Mouse (Mus musculus) liver, postnatal 0 days (tissue): ENCODE measurements around the gene Rnf7. TPM values are rescaled to one million over a fixed set of nuclear protein-coding genes. Genes with fewer than 3 reads are reported as not detected.
A peak's percentile ranks its signal among the peaks of the same experiment; 100 is the strongest.

ENCODE experiments used
- ATAC-seq: fragments of 200-750 bp; cut with Nextera tagmentation; 2 replicates; pipeline ENCODE4 v1.8.0; 2017; ENCODE audit warnings: mild to moderate bottlenecking, moderate library complexity
- DNase-seq: peaks from one replicate; pipeline ENCODE4 v3.0.0-alpha.2; 2016
- H3K27ac ChIP-seq: fragments of 300-500 bp; sonication (generic); 2 replicates; pipeline ENCODE4 v1.5.1; 2014; ENCODE audit warnings: antibody characterized with exemption, moderate library complexity, mild to moderate bottlenecking, low read depth
- H3K27me3 ChIP-seq: fragments of 300-500 bp; sonication (generic); 2 replicates; pipeline ENCODE4 v1.6.1; 2014; ENCODE audit warnings: low read length, control low read depth, mixed read lengths; ENCODE audit not compliant: insufficient read depth
- H3K36me3 ChIP-seq: fragments of 300-500 bp; sonication (generic); replicated peaks from 2 replicates; pipeline ENCODE4 v1.6.1; 2014; ENCODE audit warnings: mild to moderate bottlenecking, control low read depth, low read length, moderate library complexity, mixed read lengths; ENCODE audit not compliant: insufficient read depth
- H3K4me1 ChIP-seq: fragments of 300-500 bp; sonication (generic); 2 replicates; pipeline ENCODE4 v1.6.1; 2014; ENCODE audit warnings: antibody characterized with exemption, mild to moderate bottlenecking, control low read depth; ENCODE audit not compliant: insufficient read depth
- H3K4me2 ChIP-seq: fragments of 300-500 bp; sonication (generic); 2 replicates; pipeline ENCODE4 v1.6.1; 2014; ENCODE audit warnings: low read depth, mild to moderate bottlenecking, low read length, moderate library complexity, mixed read lengths
- H3K4me3 ChIP-seq: fragments of 300-500 bp; sonication (generic); 2 replicates; pipeline ENCODE4 v1.5.1; 2014; ENCODE audit warnings: low read depth, low read length
- H3K9ac ChIP-seq: fragments of 300-500 bp; sonication (generic); replicated peaks from 2 replicates; pipeline ENCODE4 v1.6.1; 2014; ENCODE audit warnings: mild to moderate bottlenecking, moderate library complexity
- H3K9me3 ChIP-seq: fragments of 300-500 bp; sonication (generic); 2 replicates; pipeline ENCODE4 v1.6.1; 2016; ENCODE audit warnings: mild to moderate bottlenecking, control low read depth, low read length, mixed read lengths
- CTCF ChIP-seq: sonication (generic); IDR thresholded peaks from 2 replicates; pipeline ENCODE4 v1.5.1; 2016; ENCODE audit warnings: antibody characterized with exemption, low read depth
- EP300 ChIP-seq: IDR thresholded peaks from 2 replicates; pipeline ENCODE4 v1.6.1; 2016; ENCODE audit warnings: antibody characterized with exemption, low read depth, mild to moderate bottlenecking
- WGBS: fragments of 180-500 bp; shearing (Covaris S2); extraction: QIAGEN DNeasy Blood & Tissue Kit; methylation state at CpG from one replicate; pipeline ENCODE4 v1.1.7; 2014; ENCODE audit not compliant: insufficient replicate concordance; 5-methylcytosine and 5-hydroxymethylcytosine counted together
- polyA plus RNA-seq: library from polyadenylated mRNA; unstranded; fragments of >200 nt; fragmentation: Nextera tagmentation; extraction: Ambion mirVana; gene quantifications from 2 replicates; pipeline ENCODE4 v1.2.1, GENCODE M21; 2015

Rnf7 gene
- polyA plus RNA-seq, 1 experiment from 2014 or later: 58.6 TPM

DNA sequence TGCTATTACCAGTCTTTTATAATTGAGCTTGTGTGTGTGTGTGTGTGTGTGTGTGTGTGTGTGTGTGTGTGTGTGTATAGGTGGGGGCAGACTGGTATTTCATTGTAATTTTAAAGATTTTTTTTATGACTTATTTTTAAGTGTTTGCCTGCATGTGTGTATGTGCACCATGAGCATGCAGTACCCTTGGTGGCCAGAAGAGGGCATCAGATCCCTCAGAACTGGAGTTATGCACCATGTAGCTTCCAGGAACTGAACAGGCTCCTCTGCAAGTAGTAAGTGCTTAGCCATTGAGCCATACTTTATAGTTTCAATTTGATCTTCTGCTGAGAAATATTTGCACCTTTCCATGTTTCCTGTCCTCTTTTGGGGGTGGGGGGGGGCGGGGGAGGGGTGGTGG, 16.9 kb downstream of the Rnf7 start:
- TF ChIP-seq EP300 (no peak), CTCF (peak; percentile 52)
- no peaks in the 10 kb centered on the region for H3K36me3 ChIP-seq
- ATAC-seq: no peak
- H3K4me3 ChIP-seq: no peak overlapping the region
- peaks cover 10% of the 10 kb centered on the region for H3K9me3 ChIP-seq
- H3K27ac ChIP-seq: no peak overlapping the region
- H3K4me1 ChIP-seq: no peaks in the 10 kb centered on the region
- no peak overlapping the region for H3K4me2 ChIP-seq
- no peaks in the 10 kb centered on the region for H3K27me3 ChIP-seq
- no peak for DNase-seq
- WGBS: 46% methylated on average over 1 of the region's 1 CpGs
- H3K9ac ChIP-seq: no peak overlapping the region

DNA sequence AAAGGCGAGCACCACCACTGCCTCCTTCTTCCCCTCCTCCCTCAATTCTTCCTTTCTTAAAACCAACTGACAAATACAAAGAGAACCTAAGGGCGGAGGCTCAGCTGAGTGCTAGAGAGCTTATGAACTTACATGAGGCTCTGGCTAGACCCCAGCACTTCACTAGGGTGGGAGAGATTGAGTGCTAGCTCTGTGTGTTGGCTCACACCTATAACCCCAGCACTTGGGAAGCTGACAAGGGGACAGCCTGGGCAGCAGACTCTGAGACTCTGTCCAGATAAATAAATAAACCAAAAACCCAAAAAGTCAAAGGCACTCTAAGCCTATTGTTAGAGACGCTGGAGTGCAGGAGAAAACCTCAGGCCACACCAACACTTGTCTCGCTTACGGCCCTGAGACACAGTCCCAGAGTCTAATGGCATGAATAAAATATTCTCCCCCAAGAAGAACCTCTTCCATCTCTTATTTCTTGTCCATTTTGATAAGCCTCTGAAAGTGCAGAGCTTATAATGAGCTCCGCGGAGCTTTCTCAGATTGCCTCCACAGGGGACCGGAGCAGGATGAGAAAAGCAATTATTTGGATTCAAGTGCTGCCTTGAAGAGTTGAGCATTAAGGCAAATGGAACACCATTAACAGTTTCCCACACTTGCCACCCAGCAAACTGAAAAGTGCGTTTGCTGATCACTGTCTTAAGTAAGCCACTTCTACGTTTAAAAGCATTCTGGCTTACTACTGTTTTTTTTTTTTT, 18.2 kb downstream of the Rnf7 start:
- Histone ChIP-seq H3K9ac (no peak overlapping the region), H3K9me3 (peaks cover 10% of the 10 kb centered on the region), H3K27ac (no peak overlapping the region), H3K4me2 (no peak overlapping the region), H3K36me3 (no peaks in the 10 kb centered on the region), H3K4me3 (no peak overlapping the region), H3K4me1 (no peaks in the 10 kb centered on the region), H3K27me3 (peaks cover 3% of the 10 kb centered on the region; the same call in 1 of the 2 replicates)
- TF ChIP-seq EP300 (no peak), CTCF (no peak)
- WGBS: 83% methylated on average over 10 of the region's 10 CpGs
- no peak for ATAC-seq
- DNase-seq: no peak

DNA sequence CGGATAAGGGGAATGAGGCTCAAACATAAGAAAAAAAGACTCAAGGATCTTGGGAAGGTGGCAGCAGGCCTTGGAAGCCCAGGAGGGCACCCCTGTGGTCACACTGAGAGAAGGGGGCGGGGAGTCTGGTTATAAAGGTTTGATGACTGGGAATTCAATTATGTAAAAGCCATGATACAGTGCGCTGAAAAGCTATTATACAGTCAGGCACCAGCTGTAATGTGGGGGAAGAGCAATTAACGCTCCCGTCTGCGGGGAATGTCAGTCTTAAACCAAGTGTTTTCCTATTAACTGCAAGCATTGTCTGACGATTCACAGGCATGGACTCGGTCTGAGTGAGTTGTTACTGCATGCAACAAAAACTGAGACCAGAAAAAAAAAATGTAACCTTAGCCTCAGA, 22.9 kb downstream of the Rnf7 start:
- DNase-seq (no peak), ATAC-seq (no peak)
- Histone ChIP-seq H3K4me1 (no peaks in the 10 kb centered on the region), H3K4me2 (no peak overlapping the region), H3K27ac (no peak overlapping the region), H3K36me3 (no peaks in the 10 kb centered on the region), H3K9me3 (0 out of 2 replicates have a peak, but pooled peaks cover 4% of the 10 kb centered on the region), H3K4me3 (no peak overlapping the region), H3K27me3 (peaks cover 22% of the 10 kb centered on the region; the same call in 1 of the 2 replicates), H3K9ac (no peak overlapping the region)
- TF ChIP-seq EP300: no peak
- no peak for TF ChIP-seq CTCF
- 82% methylated on average over 8 of the region's 8 CpGs for WGBS

DNA sequence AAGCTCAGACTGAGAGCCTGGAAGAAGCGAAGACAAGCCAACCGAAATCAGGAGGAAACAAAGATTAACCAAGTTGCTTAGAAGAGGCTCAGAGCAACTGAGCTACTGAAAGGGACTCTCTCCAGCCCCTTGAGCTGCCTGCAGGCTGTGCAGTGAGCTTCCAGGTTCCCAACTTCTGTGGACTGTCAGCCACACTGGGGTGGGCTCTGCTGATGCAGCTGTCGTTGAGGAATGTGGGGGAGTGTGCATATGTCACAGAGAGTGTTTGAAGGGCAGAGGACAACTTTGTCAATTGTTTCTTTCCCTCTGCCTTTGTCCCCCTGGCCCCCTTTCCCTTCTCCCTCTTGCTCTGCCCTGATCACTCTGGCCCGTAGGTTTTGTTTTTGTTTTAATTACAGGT, 25.5 kb downstream of the Rnf7 start:
- H3K27ac ChIP-seq: no peak overlapping the region
- H3K9ac ChIP-seq: no peak overlapping the region
- WGBS: 79% methylated on average over 4 of the region's 4 CpGs
- TF ChIP-seq EP300 (no peak), CTCF (no peak)
- ATAC-seq (no peak), DNase-seq (no peak)
- no peaks in the 10 kb centered on the region for H3K36me3 ChIP-seq
- H3K4me3 ChIP-seq: no peak overlapping the region
- H3K27me3 ChIP-seq: peaks cover 29% of the 10 kb centered on the region
- no peaks in the 10 kb centered on the region for H3K4me1 ChIP-seq
- H3K9me3 ChIP-seq: 0 out of 2 replicates have a peak, but pooled peaks cover 4% of the 10 kb centered on the region
- H3K4me2 ChIP-seq: no peak overlapping the region

DNA sequence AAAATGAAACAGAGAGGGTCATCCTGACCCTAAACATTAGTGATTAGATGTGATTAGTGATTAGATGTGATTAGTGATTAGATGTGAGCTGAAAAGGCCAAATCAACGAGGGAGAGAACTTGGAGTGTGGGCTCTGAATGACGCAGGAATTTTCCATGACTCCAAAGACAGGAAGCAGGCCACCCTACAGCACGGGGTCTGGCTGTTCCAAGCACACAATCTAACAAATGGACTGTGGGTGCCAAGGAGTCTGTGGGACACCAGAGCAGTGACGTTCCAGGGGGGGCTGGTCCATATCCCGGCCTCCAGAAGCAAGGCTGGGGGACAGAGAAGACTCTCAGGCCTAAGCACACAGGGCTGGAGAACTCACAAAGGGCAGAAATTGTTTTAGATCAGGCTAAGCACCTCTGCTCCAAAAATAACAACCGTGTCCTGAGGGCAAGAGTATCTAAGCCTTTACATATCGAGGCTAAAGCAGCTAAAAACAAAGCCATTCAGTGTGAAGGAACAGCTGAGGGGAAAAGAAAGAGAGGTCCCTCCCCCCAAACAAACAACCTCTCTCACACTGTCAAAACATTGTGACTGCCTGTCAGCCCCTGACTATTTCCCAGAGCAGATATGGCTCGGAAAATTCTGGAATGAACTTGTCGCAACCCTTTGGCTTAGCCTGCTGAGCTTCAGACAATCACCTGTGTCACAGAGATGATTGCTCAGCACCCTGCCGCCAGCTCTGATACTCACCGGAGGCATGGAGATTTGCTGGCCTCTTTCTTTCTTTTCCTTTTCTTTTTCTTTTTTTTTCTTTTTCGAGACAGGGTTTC, 27.4 kb downstream of the Rnf7 start:
- ATAC-seq (no peak), DNase-seq (no peak)
- H3K4me1 ChIP-seq: no peaks in the 10 kb centered on the region
- no peak overlapping the region for H3K27ac ChIP-seq
- H3K4me2 ChIP-seq: no peak overlapping the region
- peaks cover 38% of the 10 kb centered on the region for H3K27me3 ChIP-seq
- H3K9ac ChIP-seq: no peak overlapping the region
- H3K36me3 ChIP-seq: no peaks in the 10 kb centered on the region
- no peak overlapping the region for H3K4me3 ChIP-seq
- WGBS: 65% methylated on average over 12 of the region's 12 CpGs
- no peak for TF ChIP-seq CTCF
- no peak for TF ChIP-seq EP300
- H3K9me3 ChIP-seq: 0 out of 2 replicates have a peak, but pooled peaks cover 4% of the 10 kb centered on the region

DNA sequence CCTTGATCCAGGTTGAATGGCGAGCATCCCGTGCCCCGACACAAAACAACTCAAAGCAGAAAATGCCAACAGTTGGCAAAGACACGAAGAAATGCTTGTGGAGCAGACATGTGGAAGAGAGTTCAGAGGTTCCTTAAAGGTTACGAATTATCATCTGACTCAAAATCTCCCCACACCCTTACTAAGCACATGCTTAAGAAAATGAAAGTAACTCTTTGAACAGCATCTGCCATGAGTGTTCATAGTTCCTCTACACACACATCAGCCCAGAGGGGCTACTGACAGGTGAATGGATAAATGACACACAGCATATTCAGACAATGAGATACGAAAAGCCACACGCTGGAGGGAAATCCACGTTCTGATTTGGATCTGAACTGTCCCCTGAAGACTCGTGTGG, 29.0 kb downstream of the Rnf7 start:
- no peak overlapping the region for H3K4me2 ChIP-seq
- WGBS: 70% methylated on average over 9 of the region's 9 CpGs

More for the DNA sequence above, 29.0 kb downstream of the Rnf7 start:
- Histone ChIP-seq H3K27me3 (peaks cover 34% of the 10 kb centered on the region), H3K36me3 (no peaks in the 10 kb centered on the region), H3K27ac (no peak overlapping the region), H3K9ac (no peak overlapping the region), H3K4me1 (no peaks in the 10 kb centered on the region), H3K9me3 (0 out of 2 replicates have a peak, but pooled peaks cover 4% of the 10 kb centered on the region), H3K4me3 (no peak overlapping the region)
- no peak for TF ChIP-seq CTCF
- TF ChIP-seq EP300: no peak
- no peak for DNase-seq
- ATAC-seq: no peak
